Mouse (Mus musculus): Measurements from ENCODE around the gene Prx. TPM values are rescaled to one million over a fixed set of nuclear protein-coding genes. Genes with fewer than 3 reads are reported as not detected.
A peak's percentile ranks its signal among the peaks of the same experiment; 100 is the strongest.

The Prx gene
- total and polyA plus RNA-seq, 3 experiments: 0.17 to 0.41 (median 0.21) TPM

DNA sequence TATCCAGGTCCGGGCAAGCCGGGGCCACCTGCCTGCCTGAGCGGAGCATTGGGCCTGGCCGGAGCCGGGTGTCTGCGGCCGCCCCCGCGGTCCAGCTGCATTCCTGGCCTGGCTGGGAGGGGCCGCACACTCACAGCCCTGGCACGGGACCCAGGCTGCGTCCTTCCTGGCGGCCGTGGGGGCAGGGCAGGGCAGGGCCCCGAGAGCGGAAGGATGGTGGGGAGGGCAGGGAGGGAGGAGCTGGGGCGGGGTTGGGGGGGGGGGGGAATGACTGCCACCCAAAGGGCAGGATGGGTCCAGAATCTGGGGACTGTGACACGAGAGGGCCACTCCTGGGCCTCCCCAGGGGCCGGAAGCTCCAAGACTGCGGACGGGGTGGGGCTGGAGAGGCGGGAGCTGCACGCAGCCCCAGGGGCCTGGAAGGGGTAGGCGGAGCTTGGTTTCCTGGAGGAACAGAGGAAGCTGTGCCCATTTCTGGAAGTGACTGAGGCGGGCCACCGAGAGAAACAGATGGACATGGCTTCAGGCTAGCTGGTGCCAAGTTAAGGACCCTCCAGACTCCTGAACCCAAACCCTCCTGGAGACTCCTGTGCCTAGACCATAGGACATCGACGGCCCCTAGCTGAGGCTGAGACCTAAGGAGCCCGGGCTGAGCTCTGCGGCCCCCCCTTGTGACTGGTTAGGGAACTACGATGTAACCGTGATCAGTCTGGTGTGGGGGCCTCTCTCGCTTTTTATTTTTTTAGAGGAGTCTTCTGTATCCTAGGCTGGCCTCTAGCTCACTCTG lies 8.4 kb upstream of the Prx start (continued):
- peak; percentile 47; the same call in 1 of the 2 replicates for TF ChIP-seq NELFE (IDR thresholded peaks at IDR 0.05; ENCODE audit: low read depth, low read length)
- TF ChIP-seq ZC3H11A (IDR thresholded peaks at IDR 0.05; ENCODE audit: low read depth, low read length): no peak
- TF ChIP-seq CTCF (conservative IDR thresholded peaks at IDR 0.05 in 1 of 2, IDR thresholded peaks at IDR 0.05 in 1 of 2; ENCODE audit: low read depth in 2 of 2, low read length in 2 of 2): peak; percentile 32 to 80
- TF ChIP-seq E2F4 (IDR thresholded peaks at IDR 0.05; ENCODE audit: insufficient replicate concordance, low read depth, low read length): no peak
- peak; percentile 67 for TF ChIP-seq ELF1 (IDR thresholded peaks at IDR 0.05; ENCODE audit: low read depth, low read length)
- no peak for TF ChIP-seq UBTF (IDR thresholded peaks at IDR 0.05; ENCODE audit: low read depth, low read length)
- TF ChIP-seq PAX5 (IDR thresholded peaks at IDR 0.05; ENCODE audit: low read length): no peak
- TF ChIP-seq MAFK (IDR thresholded peaks at IDR 0.05; ENCODE audit: insufficient replicate concordance, low read length): no peak
- no peak for TF ChIP-seq IRF4 (IDR thresholded peaks at IDR 0.05; ENCODE audit: low read depth, low read length)
- no peak for TF ChIP-seq CHD1 (IDR thresholded peaks at IDR 0.05; ENCODE audit: low read depth, low read length)

GRCm38 (mm10) chr7:27491856-27492255 lies 7.3 kb upstream of the Prx start:
- Histone ChIP-seq H3K4me3 (replicated peaks in 1 of 3; ENCODE audit: low read depth in 2 of 3, low read length in 2 of 3, poor library complexity in 1 of 3) (no peak overlapping the region), H3K9me3 (replicated peaks; ENCODE audit: low read length) (no peaks in the 10 kb centered on the region), H3K4me1 (ENCODE audit: control insufficient read depth in 1 of 2, insufficient read depth in 2 of 2) (peaks cover 3 to 32% of the 10 kb centered on the region in 2 experiments), H3K79me2 (replicated peaks; ENCODE audit: control insufficient read depth, extremely low read depth, insufficient read depth, poor library complexity, severe bottlenecking) (no peaks in the 10 kb centered on the region), H3K9ac (ENCODE audit: insufficient read depth, low read depth) (no peak overlapping the region), H3K27me3 (replicated peaks) (no peaks in the 10 kb centered on the region), H3K27ac (ENCODE audit: insufficient read depth, low read depth) (no peak overlapping the region), H3K36me3 (replicated peaks in 1 of 2; ENCODE audit: control insufficient read depth in 1 of 2, insufficient read depth in 1 of 2, low read length in 1 of 2) (peaks cover 0 to 10% of the 10 kb centered on the region in 2 experiments), H3K4me2 (ENCODE audit: insufficient read depth, low read depth, poor library complexity, severe bottlenecking) (no peak overlapping the region)
- TF ChIP-seq SMC3 (IDR thresholded peaks at IDR 0.05; ENCODE audit: low read depth, low read length) (no peak), CHD1 (IDR thresholded peaks at IDR 0.05; ENCODE audit: low read depth, low read length) (no peak), TBP (conservative IDR thresholded peaks at IDR 0.05; ENCODE audit: low read depth, low read length) (no peak), ELF1 (IDR thresholded peaks at IDR 0.05; ENCODE audit: low read depth, low read length) (no peak), MYC (IDR thresholded peaks at IDR 0.05; ENCODE audit: low read depth, low read length) (no peak), ZMIZ1 (IDR thresholded peaks at IDR 0.05; ENCODE audit: low read depth, low read length) (no peak), POLR2AphosphoS2 (IDR thresholded peaks at IDR 0.05; ENCODE audit: low read depth, low read length) (no peak), MAX (IDR thresholded peaks at IDR 0.05; ENCODE audit: low read length) (no peak), EP300 (IDR thresholded peaks at IDR 0.05; ENCODE audit: low read length) (no peak), RAD21 (IDR thresholded peaks at IDR 0.05; ENCODE audit: low read depth, low read length) (no peak), USF1 (IDR thresholded peaks at IDR 0.05; ENCODE audit: low read depth, low read length) (no peak), E2F4 (IDR thresholded peaks at IDR 0.05; ENCODE audit: insufficient replicate concordance, low read depth, low read length) (no peak), POLR2A (IDR thresholded peaks at IDR 0.05; ENCODE audit: low read depth, low read length) (no peak), TCF12 (IDR thresholded peaks at IDR 0.05; ENCODE audit: low read depth, low read length) (no peak), MEF2A (IDR thresholded peaks at IDR 0.05; ENCODE audit: borderline replicate concordance, low read depth, low read length) (no peak), KAT2A (IDR thresholded peaks at IDR 0.05; ENCODE audit: insufficient replicate concordance, low read length) (no peak), JUND (conservative IDR thresholded peaks at IDR 0.05; ENCODE audit: low read depth, low read length) (no peak), PAX5 (IDR thresholded peaks at IDR 0.05; ENCODE audit: low read length) (no peak), ZC3H11A (IDR thresholded peaks at IDR 0.05; ENCODE audit: low read depth, low read length) (no peak)
- DNase-seq (ENCODE audit: extremely low read depth): no peak
- in situ Hi-C loops (cut with MboI; ENCODE audit: low pct_ligation_motif_present, low pct_unique_long_range_greater_than_20kb, low sequenced_read_pairs) (no loop called here), dilution Hi-C loops (cut with MboI; ENCODE audit: extremely low pct_ligation_motif_present, extremely low pct_unique_long_range_greater_than_20kb, low sequenced_read_pairs) (no loop called here)
